Mouse (Mus musculus): Measurements from ENCODE around the gene Thsd7a.

Thsd7a gene

DNA sequence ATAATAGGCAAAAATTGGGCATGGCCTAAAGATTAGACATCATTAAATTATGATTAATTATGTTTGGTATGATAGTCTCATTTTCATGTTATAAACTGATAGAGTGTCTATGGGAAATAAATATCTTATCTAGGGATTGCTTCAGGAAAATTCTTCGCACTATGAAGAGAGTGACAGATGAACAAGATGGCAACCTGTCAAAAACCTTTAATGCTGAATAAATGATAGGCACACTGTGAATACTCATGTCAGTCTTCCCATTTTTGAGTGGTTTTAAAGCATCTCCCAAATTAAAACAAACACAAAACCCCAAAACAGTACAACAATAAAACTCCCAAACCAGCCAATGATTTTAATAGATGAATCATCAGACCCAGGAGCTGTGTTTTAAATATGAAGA, 362.5 kb downstream of the Thsd7a start:
- DNase-seq (ENCODE audit: low spot score): no peak

DNA sequence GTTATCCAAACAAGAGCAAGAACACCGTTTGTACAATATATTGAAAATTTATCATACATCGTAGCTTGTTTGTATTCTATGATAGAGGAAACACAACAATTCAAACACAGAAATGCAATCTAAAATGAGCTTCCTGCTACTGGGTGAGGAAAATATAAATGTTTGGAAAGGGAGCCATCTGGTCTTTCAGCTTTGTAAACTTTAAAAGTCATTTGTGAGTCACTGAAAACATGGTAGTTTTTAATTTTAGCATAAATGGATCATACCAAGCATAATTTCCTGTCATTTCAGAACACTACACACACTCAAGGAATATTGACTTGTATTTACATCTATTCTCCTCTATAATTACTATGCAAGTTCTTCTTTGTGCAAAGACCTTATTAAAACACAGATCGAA, 363.6 kb downstream of the Thsd7a start:
- DNase-seq (ENCODE audit: low spot score): no peak

DNA sequence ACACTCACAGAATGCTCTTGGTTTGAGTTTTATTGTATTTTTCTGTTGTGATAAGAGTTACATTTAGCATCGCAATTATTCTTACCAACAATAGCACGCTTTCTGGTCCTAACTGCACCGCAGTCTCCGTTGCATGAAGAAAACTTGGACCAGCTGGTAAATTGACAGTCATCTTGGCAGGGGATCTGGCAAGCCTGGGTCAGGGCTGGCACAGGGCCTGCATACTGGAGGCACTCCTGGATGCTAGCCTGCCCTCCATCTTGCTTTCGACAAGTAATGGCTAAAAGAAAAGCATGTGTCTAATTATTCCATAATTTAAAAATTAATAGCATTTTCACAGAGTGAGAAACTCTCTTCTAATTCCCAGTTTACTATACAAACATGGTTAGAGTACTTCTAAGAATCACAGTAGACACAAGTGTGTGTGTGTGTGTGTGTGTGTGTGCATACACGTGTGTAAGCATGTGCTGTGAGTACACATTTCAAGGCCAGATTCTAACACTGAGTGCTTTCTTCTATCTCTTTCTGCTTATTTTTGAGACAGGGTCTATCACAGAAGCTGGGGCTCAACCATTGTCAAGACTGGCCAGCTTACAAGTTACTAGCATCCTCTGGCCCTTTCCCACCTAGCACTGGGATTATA, 368.0 kb downstream of the Thsd7a start:
- no peak for DNase-seq (ENCODE audit: low spot score)

DNA sequence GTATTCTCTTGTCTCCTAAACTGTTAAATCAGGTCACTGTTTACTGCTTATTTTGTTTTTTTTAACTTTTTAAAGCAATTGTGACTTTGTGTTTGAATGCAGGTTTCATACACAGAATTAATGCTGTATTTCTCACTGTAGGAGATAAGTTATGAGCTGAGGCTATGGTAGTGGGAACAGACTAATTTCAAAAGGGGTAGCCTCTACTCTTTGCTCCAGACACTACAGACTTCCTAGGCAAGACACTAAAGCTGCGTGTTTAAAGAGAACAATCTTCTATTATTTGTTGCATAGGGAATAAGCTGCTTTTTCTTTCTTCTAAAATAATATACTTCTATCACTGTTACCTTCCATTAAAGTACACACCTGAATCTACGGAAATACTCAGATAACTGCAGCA, 368.5 kb downstream of the Thsd7a start:
- DNase-seq (ENCODE audit: low spot score): no peak

DNA sequence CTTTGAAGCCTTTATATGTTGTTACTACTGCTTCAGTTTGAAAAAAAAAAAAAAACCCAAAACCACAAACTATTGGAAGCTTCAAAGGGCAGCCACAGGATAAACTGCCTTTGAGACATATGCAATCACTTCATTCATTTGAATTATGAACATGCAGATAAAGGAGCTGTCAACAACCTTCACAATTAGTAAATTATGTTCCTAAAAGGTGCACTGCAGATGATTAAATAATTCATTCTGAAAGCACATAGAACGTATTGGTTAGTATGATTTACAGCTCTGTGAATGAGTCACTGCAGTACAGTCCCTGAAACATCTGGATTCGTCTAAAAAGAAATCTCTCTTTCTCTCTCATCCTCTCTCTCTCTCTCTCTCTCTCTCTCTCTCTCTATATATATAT, 390.5 kb downstream of the Thsd7a start:
- no peak for DNase-seq (ENCODE audit: low spot score)

DNA sequence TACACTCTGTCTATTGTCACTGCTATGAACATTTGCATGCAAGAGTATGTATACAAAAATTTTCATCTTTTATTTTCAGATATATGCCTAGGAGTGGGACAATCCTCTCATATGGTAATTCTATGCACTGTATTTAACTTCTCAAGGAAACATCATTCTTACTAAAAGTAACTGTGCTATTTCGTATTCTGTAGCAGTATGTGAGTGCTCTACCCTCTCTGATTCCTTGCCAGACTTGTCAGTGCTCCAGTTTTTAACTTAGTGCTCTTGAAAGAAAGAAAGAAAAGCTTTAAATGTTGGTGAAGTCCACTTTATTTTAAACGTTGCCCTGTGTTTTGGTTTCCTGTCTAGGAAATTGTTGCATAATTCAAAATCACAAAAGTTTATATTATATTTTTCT, 395.6 kb downstream of the Thsd7a start:
- no peak for DNase-seq (ENCODE audit: low spot score)

DNA sequence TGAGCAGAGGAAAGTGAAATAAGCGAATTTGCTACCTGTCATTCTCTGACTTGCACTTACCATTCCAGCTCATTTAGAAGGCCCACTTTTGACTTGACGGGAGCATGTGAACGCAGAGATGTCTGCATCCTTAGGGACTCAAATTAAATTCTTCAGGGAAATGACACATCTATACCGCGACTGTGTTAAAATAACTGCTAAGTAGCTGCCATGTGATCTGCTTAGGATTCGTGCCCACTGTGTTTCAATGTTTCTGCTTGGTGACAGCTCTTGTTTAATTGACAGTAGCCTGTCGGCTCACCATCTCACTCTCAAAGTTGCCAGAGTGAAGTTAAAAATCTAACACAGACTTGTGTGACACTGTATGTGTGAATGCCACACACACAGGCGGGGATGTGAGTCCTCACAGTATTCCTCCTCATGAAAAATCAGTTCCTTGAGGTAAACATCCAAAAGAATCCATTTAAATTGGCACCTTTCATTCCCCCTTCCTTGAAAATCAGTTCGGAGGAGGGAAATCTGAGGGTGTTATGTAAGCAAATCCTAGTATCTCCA, 397.0 kb downstream of the Thsd7a start:
- no peak for DNase-seq (ENCODE audit: low spot score)

DNA sequence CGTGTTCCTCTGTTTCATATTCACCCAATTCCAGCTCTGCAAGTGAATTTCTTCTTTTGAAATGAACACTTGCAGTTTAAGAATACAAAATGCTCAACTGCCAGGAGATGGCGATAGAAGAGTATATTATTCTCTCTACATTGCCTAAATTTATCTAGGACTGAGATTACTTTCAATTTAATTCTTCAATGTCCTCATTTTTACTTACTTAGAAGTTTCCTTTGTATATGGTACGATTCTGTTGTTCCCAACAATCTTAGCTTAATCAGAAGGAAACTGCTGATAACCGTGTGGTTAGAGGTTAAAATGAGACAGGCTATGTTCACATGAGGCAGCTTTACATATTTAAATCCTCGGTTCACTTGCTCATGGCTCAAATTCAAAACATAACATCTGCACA, 398.5 kb downstream of the Thsd7a start:
- DNase-seq (ENCODE audit: low spot score): no peak

DNA sequence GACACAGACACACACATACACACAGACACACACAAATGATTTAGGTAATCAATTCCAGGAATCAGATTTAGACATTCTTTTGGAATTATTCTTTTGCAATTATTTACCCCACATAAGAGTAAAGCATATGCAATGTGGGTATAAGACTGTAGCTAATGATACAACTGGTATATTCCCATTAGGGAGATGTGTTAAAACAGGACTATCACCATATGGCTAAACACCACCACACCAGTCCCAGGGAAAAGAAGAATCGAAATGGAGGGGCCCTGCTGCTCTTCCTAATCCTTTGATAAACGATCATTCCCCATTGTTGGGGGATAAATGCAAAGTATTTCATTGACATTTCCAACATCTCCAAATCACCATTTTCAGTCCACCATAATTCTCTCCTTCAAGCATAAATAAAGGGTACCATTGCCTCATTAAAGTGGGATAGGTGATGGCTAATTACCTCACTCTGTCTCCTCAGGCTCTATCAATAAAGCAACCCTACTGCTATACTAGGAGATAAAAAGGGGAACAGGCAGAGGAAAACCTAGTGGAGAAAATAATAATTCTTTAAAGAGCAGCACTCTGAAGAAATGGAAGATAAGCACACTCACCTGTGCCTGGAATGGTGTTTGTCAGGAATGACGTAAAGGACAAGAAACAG, 400.0 kb downstream of the Thsd7a start:
- no peak for DNase-seq (ENCODE audit: low spot score)

DNA sequence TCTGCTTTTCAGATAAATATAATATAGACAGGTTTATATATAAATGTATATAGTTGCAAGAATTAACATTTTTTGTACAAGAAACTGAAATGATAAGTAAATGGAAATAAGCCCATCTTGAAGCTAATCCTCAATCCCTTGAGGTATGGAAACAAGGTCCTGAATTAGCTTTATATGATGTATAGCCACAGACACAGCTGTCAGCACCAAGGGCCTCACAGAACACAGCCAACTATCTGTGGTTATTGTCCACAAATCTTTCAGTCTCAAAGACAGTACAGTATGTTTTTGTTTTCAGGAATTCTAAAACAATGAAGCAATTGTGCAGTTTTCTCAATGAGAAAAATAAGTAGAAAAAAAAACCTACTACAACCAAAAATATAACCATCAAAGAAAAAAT, 400.5 kb downstream of the Thsd7a start:
- no peak for DNase-seq (ENCODE audit: low spot score)

DNA sequence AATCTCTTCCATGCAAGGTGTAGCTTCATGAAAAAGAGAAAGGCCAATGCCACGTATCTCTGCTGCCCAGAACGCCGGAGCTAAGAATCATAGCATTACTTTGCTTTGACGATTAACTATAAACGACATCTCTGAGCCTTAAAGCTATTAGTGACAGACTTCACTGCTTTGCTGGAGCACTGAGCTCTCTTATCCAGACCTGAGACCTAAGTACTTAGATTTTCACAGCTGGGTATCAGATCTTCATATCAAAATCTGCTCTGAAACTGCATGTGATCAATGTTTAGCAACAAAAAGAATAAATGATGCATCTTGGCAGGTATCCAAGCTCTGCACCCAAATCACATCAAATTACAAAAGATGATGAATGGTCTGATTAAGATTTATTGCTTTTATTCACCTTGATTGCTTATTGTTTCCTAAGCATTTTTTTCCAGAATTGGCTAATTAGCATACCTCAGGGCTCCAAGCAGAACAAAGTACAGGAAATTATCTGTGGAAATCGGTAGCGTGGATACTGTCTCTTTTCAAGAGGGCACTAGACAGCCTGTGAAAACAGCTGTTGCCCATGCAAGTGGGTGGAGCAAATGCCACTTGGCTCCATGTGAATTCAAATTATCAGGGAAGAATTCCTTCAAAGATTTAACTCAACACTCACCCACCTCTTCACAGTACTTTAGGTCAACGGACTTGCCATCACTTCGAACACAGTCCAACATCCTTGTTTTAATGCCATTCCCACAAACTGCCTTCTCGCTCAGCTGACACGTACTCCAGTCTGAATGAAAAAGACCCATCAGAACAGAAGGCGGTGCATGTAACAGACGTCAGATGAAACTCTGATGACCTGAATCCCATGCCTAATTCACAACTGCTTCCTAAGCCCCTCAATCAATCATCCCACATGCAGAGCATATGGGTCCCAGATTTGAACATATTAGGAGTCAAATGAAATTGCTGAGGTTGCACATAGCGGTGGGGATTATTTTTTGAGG, 412.3 kb downstream of the Thsd7a start:
- DNase-seq (ENCODE audit: low spot score): no peak

DNA sequence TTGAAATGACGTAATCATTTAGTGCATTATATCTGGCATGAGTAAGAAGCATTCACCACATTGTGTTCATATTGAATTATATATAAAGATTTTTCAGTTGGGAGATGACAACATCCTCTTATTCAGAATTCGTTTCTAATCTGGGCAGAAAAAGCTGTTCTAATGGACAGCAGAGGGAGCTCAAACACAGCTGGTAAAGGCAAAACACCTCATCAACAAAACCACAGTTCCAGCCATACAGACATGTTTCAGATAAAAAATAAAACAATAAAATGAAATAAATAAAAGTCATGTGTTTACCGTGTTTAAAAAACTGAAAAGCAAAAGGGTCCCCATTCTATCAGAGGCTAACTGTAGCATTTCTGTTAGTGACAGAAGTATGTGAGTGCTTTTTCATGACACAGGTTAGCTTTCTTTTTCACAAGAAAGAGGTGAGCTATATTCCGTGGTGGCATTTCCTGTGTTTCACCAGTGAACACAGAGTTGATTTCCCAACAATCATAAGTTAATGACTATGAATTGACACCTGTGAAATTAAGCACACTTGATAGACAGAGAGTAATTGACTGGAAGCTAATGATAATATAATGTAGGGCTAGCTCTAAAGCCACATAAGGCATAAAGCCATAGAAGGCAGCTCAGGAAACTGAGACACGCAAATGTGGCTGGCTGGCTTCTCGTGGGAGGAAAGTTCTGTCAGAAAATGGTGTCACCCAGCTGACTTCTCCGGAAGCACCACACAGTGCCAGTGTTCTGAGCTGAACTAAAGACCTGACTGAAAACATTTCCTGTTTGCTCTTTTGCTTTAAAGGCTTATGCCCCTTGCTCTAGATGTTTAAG, 433.9 kb downstream of the Thsd7a start:
- no peak for DNase-seq (ENCODE audit: low spot score)

DNA sequence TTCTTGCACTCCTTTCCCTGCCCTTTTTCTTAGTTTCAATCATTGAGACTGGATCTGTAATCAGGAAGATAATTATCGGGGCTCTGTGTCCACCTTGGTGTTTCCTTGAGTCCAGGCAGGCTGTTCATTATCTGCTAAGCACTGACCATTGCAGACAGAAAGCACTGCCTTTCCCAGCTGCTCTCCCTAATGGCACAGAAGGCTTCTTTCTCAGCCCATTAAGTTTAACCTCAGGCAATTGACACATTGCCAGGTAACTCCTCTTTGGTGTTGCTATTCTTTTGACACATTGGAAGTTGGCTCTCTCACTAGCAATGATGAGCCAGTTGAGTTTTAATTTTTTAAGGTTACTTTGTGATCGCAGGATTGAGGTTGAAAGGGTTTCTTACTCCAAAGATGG, 441.7 kb downstream of the Thsd7a start:
- no peak for DNase-seq (ENCODE audit: low spot score)

DNA sequence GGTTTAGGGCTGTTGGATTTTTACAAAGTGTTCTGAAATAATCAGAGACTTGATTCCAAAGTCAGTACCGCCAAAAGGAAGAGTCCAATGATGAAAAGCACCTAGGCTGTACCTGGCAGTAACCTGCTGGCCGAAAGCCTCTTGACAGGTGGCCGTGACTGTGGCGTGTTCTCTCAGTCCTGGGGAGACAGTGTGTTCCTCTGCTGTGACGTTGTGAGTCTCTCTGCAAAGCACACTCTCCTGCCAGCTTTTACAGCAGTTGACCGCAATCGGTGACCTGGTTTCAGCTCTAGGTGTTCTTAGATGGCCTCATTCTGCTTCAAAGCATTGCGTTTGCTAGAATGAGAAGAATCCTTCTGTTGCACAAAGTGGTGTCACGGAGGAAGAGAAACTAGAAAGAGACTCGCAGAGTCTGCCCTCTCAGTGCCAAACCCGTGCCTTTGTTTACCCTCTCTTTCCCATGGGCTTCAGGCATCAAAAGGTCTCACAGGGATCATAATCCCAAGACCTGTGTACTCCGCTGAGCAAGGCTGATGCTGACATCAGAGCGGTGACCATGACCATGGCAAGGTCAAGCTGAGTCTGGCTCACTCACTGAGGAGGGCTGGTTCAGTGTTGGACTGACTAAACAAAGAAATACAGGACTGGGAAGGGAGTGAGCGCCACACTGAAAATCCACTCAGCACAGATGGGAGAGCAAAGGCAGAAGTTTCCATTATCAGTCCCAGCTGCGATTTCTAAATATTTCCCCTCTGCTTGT, 486.4 kb downstream of the Thsd7a start:
- DNase-seq (ENCODE audit: low spot score): no peak

Data from spleen, adult 12 weeks (tissue).